Mouse (Mus musculus): Measurements from ENCODE around the gene Ptprn2.

GRCm38 (mm10) chr12:116780419-116780818, 294.9 kb downstream of the Ptprn2 start:
- TF ChIP-seq CTCF (IDR thresholded peaks at IDR 0.05; ENCODE audit: low read depth) (no peak), EP300 (IDR thresholded peaks at IDR 0.05; ENCODE audit: low read depth) (no peak)

Measured in liver, postnatal 0 days (tissue).